Mouse (Mus musculus) R1 (cell line): ENCODE results near the gene Htr6.

Experiments
- DNase-seq: peaks from one replicate; pipeline ENCODE4 v3.0.0-alpha.2; 2018; ENCODE audit warnings: low read depth, low spot score

The Htr6 gene

GRCm38 (mm10) chr4:139088982-139089671 lies 13.8 kb upstream of the Htr6 start:
- no peak for DNase-seq

- no peak for DNase-seq
Observed at GRCm38 (mm10) chr4:139086984-139087383, 11.6 kb upstream of the Htr6 start.

- DNase-seq = peak; percentile 87
Observed at GRCm38 (mm10) chr4:139086037-139086436, 10.7 kb upstream of the Htr6 start.

- no peak for DNase-seq
Observed at GRCm38 (mm10) chr4:139085337-139085736, 10.0 kb upstream of the Htr6 start.

GRCm38 (mm10) chr4:139082790-139083564 lies 7.6 kb upstream of the Htr6 start:
- DNase-seq = peak; percentile 67

GRCm38 (mm10) chr4:139081270-139081931 lies 6.0 kb upstream of the Htr6 start:
- DNase-seq = no peak

- no peak for DNase-seq
Observed at GRCm38 (mm10) chr4:139080259-139080658, 4.9 kb upstream of the Htr6 start.

- no peak for DNase-seq
Observed at GRCm38 (mm10) chr4:139079439-139079838, 4.1 kb upstream of the Htr6 start.

GRCm38 (mm10) chr4:139078726-139079125 lies 3.4 kb upstream of the Htr6 start:
- DNase-seq = peak; percentile 44

- DNase-seq = peak; percentile 66
Observed at GRCm38 (mm10) chr4:139078313-139078712, 2.9 kb upstream of the Htr6 start.

GRCm38 (mm10) chr4:139075915-139076314 lies 545 bp upstream of the Htr6 start:
- peak; percentile 72 for DNase-seq

GRCm38 (mm10) chr4:139074060-139074459 lies 1.3 kb downstream of the Htr6 start:
- no peak for DNase-seq

GRCm38 (mm10) chr4:139068287-139068686 lies 7.1 kb downstream of the Htr6 start:
- no peak for DNase-seq

GRCm38 (mm10) chr4:139064831-139065230 lies 10.5 kb downstream of the Htr6 start:
- peak; percentile 67 for DNase-seq

- DNase-seq = peak; percentile 59
Observed at GRCm38 (mm10) chr4:139059569-139059968, 15.8 kb downstream of the Htr6 start.

GRCm38 (mm10) chr4:139058029-139058428 lies 17.3 kb downstream of the Htr6 start:
- DNase-seq = no peak

GRCm38 (mm10) chr4:139057291-139057690 lies 18.1 kb downstream of the Htr6 start:
- no peak for DNase-seq

- no peak for DNase-seq
Observed at GRCm38 (mm10) chr4:139055744-139056143, 19.6 kb downstream of the Htr6 start.

- no peak for DNase-seq
Observed at GRCm38 (mm10) chr4:139055336-139055735, 20.0 kb downstream of the Htr6 start.

GRCm38 (mm10) chr4:139054300-139054923 lies 21.0 kb downstream of the Htr6 start:
- DNase-seq = no peak

GRCm38 (mm10) chr4:139053391-139053790 lies 22.0 kb downstream of the Htr6 start:
- DNase-seq = no peak

- no peak for DNase-seq
Observed at GRCm38 (mm10) chr4:139052796-139053195, 22.6 kb downstream of the Htr6 start.
